Mouse (Mus musculus): ENCODE measurements around the gene Tmem104.

DNA sequence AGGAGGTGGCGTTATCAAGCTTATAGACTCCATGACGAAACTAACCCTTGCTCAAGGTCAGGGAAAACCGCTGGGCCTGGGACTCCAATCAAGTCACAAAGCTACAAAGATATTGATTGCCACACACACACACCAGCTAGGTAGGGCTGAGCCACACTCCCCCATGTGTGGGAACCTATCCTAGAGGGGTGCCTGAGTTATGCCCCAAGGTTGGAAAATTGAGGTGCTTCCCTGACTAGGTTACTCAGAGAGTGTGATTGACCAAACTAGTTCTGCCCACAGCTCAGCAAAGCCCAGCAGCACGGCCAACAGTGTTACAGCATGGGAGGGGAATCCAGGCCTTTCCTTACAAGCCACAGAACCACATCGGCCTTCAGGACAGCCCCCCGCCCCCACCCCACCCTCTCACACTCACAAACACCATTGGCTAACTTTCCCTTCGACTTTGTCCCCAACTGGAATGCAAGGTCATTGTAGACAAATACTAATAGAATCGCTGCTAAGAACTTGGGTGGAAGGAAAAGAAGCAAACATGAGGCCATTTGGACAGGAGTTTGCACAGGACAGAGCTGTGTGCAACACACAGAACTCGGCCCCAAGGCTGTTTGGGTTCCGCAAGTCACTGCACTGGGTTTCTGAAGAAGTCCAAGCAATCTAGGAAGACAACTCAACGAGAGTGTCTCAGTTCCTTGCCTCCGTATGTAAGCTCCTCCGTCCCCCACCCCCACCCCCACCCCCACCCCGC lies 105.5 kb downstream of the Tmem104 start:
- TF ChIP-seq E2F4 (IDR thresholded peaks at IDR 0.05; ENCODE audit: insufficient read depth) (no peak), POLR2A (IDR thresholded peaks at IDR 0.05; ENCODE audit: insufficient read length, low read depth) (no peak), MAX (IDR thresholded peaks at IDR 0.05; ENCODE audit: low read depth) (no peak), USF1 (IDR thresholded peaks at IDR 0.05; ENCODE audit: low read depth) (no peak), MYOG (IDR thresholded peaks at IDR 0.05; ENCODE audit: control insufficient read depth in 1 of 3, insufficient read depth in 1 of 3, insufficient read length in 2 of 3, low read depth in 2 of 3) (no peak), TCF3 (IDR thresholded peaks at IDR 0.05; ENCODE audit: insufficient read length, low read depth) (no peak)

Measured in myocyte (in vitro differentiated cells).